Mouse (Mus musculus): ENCODE results near the gene Axin1.
A peak's percentile ranks its signal among the peaks of the same experiment; 100 is the strongest.

The Axin1 gene

GRCm38 (mm10) chr17:26240120-26240790 lies 101.8 kb downstream of the Axin1 start:
- DNase-seq (ENCODE audit: low spot score), result no peak

GRCm38 (mm10) chr17:26240990-26241389 lies 102.5 kb downstream of the Axin1 start:
- no peak for DNase-seq (ENCODE audit: low spot score)

DNA sequence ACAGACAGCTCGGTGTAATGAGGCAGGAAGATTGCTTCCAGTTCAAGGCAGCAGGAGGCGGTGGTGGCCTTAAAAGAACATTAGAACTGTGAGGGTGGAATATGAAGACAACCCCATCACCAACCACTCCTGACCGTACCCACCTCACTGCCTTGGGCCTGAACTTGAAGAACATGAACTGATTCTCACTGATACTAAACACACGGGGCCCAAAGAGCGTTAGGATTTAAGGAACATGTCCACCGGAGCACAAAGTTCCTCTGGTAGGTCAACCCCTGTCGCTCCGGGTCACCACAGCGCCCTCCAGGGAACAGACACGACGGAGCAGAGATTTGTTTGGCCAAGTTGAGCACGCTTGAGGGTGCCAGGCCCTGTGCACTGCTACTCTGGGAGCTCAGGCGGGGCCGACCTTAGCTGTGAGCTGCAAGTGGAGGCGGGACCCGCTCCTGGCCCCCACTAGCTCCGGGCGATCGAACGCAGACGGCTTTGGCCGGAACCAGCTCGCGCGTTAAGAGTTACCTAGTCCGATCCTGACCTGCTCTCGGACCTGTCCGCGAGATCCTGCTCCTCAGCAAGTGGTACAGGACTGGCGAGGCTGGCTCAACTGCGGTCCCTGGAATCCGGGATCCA lies 105.1 kb downstream of the Axin1 start:
- peak; percentile 72 for DNase-seq (ENCODE audit: low spot score)

DNA sequence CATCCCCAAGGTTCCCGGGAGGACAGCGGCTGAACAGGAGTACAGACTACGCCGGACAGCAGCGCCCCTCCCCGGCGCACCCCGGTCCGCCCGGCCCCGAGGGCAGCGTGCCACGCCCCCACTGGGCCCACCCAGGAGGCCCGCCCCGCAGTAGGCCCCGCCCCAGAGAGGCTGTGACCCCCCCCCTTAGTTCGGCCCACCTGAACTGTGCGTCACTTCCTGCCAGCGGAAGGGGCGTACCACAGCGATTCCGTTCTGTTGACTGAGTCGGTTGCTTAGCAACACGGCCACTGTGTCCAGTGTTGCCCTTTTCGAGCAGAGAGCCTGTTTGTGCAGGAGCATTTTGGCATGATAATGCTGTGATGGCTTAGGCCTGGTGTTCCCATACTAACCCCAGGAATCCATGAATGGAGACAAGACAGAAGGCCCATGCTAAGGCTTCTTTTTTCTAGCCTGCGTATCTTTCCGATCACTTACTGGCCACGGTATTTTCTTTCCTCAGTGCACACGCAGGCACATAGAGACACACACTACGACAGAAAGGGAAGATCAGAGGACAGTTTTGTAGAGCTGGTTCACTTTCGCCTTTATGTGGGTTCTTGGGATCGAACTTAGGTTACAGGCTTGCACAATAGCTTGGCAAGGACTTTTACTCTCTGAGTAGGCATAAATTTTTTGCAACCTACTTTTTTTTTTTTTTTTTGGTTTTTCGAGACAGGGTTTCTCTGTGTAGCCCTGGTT lies 105.8 kb downstream of the Axin1 start, which contains the start of gene Fam234a:
Gene Fam234a, minus strand, starts transcription at position 142 of the 741 bp plus-strand sequence.
- peak; percentile 89 for DNase-seq (ENCODE audit: low spot score)
